Mouse (Mus musculus) thymus, adult 2 months (tissue): Measurements from ENCODE around the gene Dpm3.

Experiments used
- CTCF ChIP-seq: fragments of 200-500 bp; IDR thresholded peaks from 2 replicates; pipeline ENCODE4 v1.5.1; 2012; ENCODE audit warnings: mild to moderate bottlenecking, control low read depth, low read length, moderate library complexity, borderline replicate concordance; ENCODE audit not compliant: control insufficient read depth, poor library complexity, insufficient read depth; ENCODE audit errors: extremely low read depth
- POLR2A ChIP-seq: fragments of 200-500 bp; IDR thresholded peaks from 2 replicates; pipeline ENCODE4 v1.6.1; 2012; ENCODE audit warnings: mild to moderate bottlenecking, low read length, control low read depth, moderate library complexity; ENCODE audit not compliant: control insufficient read depth, poor library complexity, insufficient read depth; ENCODE audit errors: extremely low read depth

GRCm38 (mm10) chr3:89288503-89288928 lies 29.4 kb downstream of the Dpm3 start:
- TF ChIP-seq POLR2A (no peak), CTCF (no peak)
